Mouse (Mus musculus): ENCODE data around the gene Asap3. TPM values are rescaled to one million over a fixed set of nuclear protein-coding genes. Genes with fewer than 3 reads are reported as not detected.

The Asap3 gene
- polyA plus RNA-seq, 1 experiment = 8.5 TPM

DNA sequence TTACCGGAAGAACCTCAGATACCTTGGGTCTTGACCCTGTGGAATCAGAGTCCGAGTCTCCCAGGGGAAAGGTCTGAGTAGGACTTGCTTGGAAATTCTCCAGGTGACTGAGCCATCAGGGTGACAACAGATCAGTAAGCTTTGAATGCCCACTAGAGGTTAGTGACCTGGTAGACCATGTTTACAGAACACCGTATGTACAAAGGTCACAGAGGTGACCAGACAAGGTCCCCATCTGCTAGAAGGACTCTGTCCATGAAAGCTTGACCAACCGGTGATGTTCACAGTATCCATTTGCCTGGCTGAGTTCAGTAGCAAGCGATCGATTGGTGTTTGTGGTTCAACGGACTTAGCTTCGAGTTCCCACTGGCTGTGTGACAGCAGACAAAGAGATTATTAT, 8.7 kb downstream of the Asap3 start:
- Histone ChIP-seq H3K27ac (ENCODE audit: insufficient read depth, low read length) (no peak overlapping the region), H3K4me3 (ENCODE audit: insufficient read depth, low read length) (no peak overlapping the region), H3K4me1 (ENCODE audit: control insufficient read depth, insufficient read depth, low read length) (peaks cover 6% of the 10 kb centered on the region; the same call in 1 of the 2 replicates)
- TF ChIP-seq POLR2A (IDR thresholded peaks at IDR 0.05; ENCODE audit: low read depth, low read length) (no peak), CTCF (IDR thresholded peaks at IDR 0.05; ENCODE audit: borderline replicate concordance, insufficient read depth, low read length) (no peak)

DNA sequence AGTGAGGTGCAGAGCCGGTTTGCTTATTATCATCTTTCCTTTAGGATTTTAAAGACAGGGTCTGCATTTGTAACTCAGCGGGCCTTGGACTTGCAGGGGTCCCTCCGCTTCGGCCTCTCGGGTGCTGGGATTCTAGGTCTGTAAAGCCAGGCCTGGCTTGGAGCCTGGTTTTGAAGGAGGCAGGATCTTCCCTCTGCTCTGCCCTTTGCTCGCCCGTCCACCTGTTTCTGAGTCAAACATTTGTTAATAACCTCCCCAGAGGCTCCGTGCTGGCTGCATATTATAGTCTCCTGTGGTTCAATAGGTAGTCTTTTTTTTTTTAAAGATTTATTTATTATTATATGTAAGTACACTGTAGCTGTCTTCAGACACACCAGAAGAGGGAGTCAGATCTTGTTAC, 9.4 kb downstream of the Asap3 start:
- Histone ChIP-seq H3K4me3 (ENCODE audit: insufficient read depth, low read length) (no peak overlapping the region), H3K4me1 (ENCODE audit: control insufficient read depth, insufficient read depth, low read length) (peaks cover 5% of the 10 kb centered on the region; the same call in 1 of the 2 replicates), H3K27ac (ENCODE audit: insufficient read depth, low read length) (no peak overlapping the region)
- no peak for TF ChIP-seq CTCF (IDR thresholded peaks at IDR 0.05; ENCODE audit: borderline replicate concordance, insufficient read depth, low read length)
- TF ChIP-seq POLR2A (IDR thresholded peaks at IDR 0.05; ENCODE audit: low read depth, low read length) = no peak

GRCm38 (mm10) chr4:136217063-136217462, 10.9 kb downstream of the Asap3 start:
- Histone ChIP-seq H3K27ac (ENCODE audit: insufficient read depth, low read length) (no peak overlapping the region), H3K4me1 (ENCODE audit: control insufficient read depth, insufficient read depth, low read length) (0 out of 2 replicates have a peak, but pooled peaks cover 3% of the 10 kb centered on the region), H3K4me3 (ENCODE audit: insufficient read depth, low read length) (no peak overlapping the region)
- TF ChIP-seq POLR2A (IDR thresholded peaks at IDR 0.05; ENCODE audit: low read depth, low read length) = no peak
- no peak for TF ChIP-seq CTCF (IDR thresholded peaks at IDR 0.05; ENCODE audit: borderline replicate concordance, insufficient read depth, low read length)

DNA sequence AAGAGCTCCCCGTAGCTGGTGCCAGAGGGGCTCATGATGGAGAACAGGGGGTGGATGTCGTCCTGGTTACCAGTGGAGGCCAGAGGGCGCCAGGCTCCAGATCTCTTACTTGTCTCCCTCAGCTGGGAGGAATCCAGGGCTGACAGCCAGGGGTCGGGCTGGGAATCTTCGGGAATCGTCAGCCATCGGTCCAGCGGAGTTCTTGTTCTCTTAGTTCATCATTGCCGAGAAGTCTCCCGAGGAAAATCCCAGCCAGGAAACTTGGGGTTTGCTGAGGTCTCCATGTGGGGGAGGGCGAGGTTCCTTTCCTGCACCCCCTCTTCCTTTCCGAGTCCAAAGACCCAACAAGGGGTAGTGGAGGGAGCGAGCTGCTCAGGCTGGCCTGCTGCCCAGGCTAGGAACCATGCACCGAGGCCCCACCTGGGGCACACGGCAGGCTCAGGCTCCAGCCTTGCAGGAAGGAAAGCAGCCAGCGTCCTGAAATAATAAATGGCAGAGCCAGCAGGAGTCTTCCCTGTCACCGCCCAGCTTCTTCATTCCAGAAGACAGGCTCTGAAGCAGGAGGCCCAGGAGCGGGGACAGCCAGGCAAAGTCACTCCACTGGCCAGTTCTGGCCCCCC, 12.5 kb downstream of the Asap3 start:
- TF ChIP-seq POLR2A (IDR thresholded peaks at IDR 0.05; ENCODE audit: low read depth, low read length) (no peak), CTCF (IDR thresholded peaks at IDR 0.05; ENCODE audit: borderline replicate concordance, insufficient read depth, low read length) (no peak)
- Histone ChIP-seq H3K4me1 (ENCODE audit: control insufficient read depth, insufficient read depth, low read length) (0 out of 2 replicates have a peak, but pooled peaks cover 3% of the 10 kb centered on the region), H3K4me3 (ENCODE audit: insufficient read depth, low read length) (no peak overlapping the region), H3K27ac (ENCODE audit: insufficient read depth, low read length) (peak overlapping the region; percentile 53)

- Histone ChIP-seq H3K27ac (ENCODE audit: insufficient read depth, low read length) (no peak overlapping the region), H3K4me1 (ENCODE audit: control insufficient read depth, insufficient read depth, low read length) (0 out of 2 replicates have a peak, but pooled peaks cover 3% of the 10 kb centered on the region), H3K4me3 (ENCODE audit: insufficient read depth, low read length) (no peak overlapping the region)
- TF ChIP-seq POLR2A (IDR thresholded peaks at IDR 0.05; ENCODE audit: low read depth, low read length) (no peak), CTCF (IDR thresholded peaks at IDR 0.05; ENCODE audit: borderline replicate concordance, insufficient read depth, low read length) (no peak)
Observed at GRCm38 (mm10) chr4:136220133-136220775, 14.1 kb downstream of the Asap3 start.

- TF ChIP-seq POLR2A (IDR thresholded peaks at IDR 0.05; ENCODE audit: low read depth, low read length) = no peak
- no peak for TF ChIP-seq CTCF (IDR thresholded peaks at IDR 0.05; ENCODE audit: borderline replicate concordance, insufficient read depth, low read length)
- Histone ChIP-seq H3K27ac (ENCODE audit: insufficient read depth, low read length) (no peak overlapping the region), H3K4me3 (ENCODE audit: insufficient read depth, low read length) (no peak overlapping the region), H3K4me1 (ENCODE audit: control insufficient read depth, insufficient read depth, low read length) (no peaks in the 10 kb centered on the region)
Observed at GRCm38 (mm10) chr4:136223549-136224239, 17.5 kb downstream of the Asap3 start.

DNA sequence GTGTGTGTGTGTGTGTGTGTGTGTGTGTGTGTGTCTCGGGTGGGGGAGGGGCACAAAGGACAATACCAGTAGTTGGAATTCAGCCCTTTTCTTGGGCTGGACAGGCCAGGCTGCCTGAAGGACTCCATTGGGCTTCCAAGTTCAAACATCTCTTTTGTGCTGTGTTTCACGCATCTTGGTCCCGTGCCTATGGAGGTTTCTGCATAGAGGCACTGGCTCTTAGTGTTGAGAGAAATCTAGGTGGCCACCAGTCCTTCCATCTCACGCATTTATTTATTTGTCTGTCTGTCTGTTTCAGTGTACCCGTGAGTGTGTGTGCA, 18.0 kb downstream of the Asap3 start:
- Histone ChIP-seq H3K27ac (ENCODE audit: insufficient read depth, low read length) (no peak overlapping the region), H3K4me1 (ENCODE audit: control insufficient read depth, insufficient read depth, low read length) (0 out of 2 replicates have a peak, but pooled peaks cover 3% of the 10 kb centered on the region), H3K4me3 (ENCODE audit: insufficient read depth, low read length) (no peak overlapping the region)
- TF ChIP-seq POLR2A (IDR thresholded peaks at IDR 0.05; ENCODE audit: low read depth, low read length) = no peak
- no peak for TF ChIP-seq CTCF (IDR thresholded peaks at IDR 0.05; ENCODE audit: borderline replicate concordance, insufficient read depth, low read length)

DNA sequence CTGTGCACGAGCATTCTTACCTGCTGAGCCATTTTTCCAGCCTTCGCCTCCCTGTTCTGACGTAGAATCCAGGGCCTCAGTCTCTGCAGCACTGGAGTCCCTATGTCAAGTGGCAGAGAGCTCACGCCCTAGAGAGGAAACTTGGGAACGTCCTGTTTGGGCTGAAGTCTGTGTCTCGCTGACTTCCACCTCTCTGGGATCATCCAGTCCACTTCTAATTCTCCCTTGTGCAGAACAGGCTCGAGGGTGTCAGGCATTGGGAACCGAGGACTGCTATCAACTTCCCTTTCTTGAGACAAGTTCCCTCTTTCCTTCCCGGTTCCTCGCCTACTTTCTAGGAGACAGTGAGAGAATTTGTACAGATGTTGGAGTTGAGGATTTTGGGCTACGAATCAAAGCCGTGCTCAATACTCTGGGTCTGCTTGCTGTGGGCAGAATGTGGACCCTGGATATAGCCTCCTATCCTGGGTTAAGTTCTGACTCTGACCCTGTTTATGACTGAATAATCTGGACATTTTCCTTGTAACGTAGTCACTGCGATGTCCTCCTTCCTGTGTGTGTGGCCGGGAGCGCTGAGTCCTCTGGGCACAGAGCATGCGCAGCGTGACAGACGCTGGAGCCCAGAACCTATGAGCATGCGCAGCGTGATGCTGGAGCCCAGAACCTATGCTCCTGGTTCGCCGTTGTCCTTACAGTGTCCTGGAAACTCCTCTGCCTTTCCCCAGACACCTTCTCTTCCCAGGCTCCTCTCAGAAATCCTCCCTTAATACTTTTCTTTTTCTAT, 18.7 kb downstream of the Asap3 start:
- no peak overlapping the region for H3K27ac ChIP-seq (ENCODE audit: insufficient read depth, low read length)
- H3K4me3 ChIP-seq (ENCODE audit: insufficient read depth, low read length) = no peak overlapping the region
- TF ChIP-seq CTCF (IDR thresholded peaks at IDR 0.05; ENCODE audit: borderline replicate concordance, insufficient read depth, low read length) (no peak), POLR2A (IDR thresholded peaks at IDR 0.05; ENCODE audit: low read depth, low read length) (no peak)
- H3K4me1 ChIP-seq (ENCODE audit: control insufficient read depth, insufficient read depth, low read length) = 0 out of 2 replicates have a peak, but pooled peaks cover 3% of the 10 kb centered on the region

DNA sequence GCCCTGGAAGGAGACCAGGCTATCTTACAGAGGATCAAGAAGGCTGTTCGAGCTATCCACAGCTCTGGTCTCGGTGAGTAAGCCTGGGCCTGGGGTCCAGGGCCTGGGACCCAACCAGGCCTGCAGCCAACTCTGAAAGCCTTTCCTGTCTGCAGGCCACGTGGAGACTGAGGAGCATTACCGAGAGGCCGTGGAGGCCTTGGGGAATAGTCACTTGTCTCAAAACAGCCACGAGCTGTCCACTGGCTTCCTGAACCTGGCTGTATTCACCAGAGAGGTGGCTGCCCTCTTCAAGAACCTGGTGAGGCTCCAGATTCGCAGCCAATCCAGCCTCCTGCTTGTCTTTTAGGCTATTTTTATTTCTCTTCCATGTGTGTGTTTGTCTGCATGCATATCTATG, 21.2 kb downstream of the Asap3 start:
- 0 out of 2 replicates have a peak, but pooled peaks cover 3% of the 10 kb centered on the region for H3K4me1 ChIP-seq (ENCODE audit: control insufficient read depth, insufficient read depth, low read length)
- no peak overlapping the region for H3K4me3 ChIP-seq (ENCODE audit: insufficient read depth, low read length)
- TF ChIP-seq POLR2A (IDR thresholded peaks at IDR 0.05; ENCODE audit: low read depth, low read length) (no peak), CTCF (IDR thresholded peaks at IDR 0.05; ENCODE audit: borderline replicate concordance, insufficient read depth, low read length) (no peak)
- no peak overlapping the region for H3K27ac ChIP-seq (ENCODE audit: insufficient read depth, low read length)

All from embryonic fibroblast, embryonic 13.5 days (primary cell).